Mouse (Mus musculus) spleen, adult 12 weeks (tissue): ENCODE data around the gene Srgap3.

Experiments
- DNase-seq: peaks from one replicate; pipeline ENCODE4 v3.0.0; 2022; ENCODE audit warnings: low spot score

Gene Srgap3

GRCm38 (mm10) chr6:112912552-112912951 lies 34.5 kb downstream of the Srgap3 start:
- DNase-seq, result no peak

GRCm38 (mm10) chr6:112909711-112910110 lies 37.4 kb downstream of the Srgap3 start:
- no peak for DNase-seq

- no peak for DNase-seq
Observed at GRCm38 (mm10) chr6:112907887-112908584, 39.0 kb downstream of the Srgap3 start.

- DNase-seq, result no peak
Observed at GRCm38 (mm10) chr6:112903796-112904195, 43.3 kb downstream of the Srgap3 start.

GRCm38 (mm10) chr6:112903226-112903625 lies 43.8 kb downstream of the Srgap3 start:
- DNase-seq, result no peak

DNA sequence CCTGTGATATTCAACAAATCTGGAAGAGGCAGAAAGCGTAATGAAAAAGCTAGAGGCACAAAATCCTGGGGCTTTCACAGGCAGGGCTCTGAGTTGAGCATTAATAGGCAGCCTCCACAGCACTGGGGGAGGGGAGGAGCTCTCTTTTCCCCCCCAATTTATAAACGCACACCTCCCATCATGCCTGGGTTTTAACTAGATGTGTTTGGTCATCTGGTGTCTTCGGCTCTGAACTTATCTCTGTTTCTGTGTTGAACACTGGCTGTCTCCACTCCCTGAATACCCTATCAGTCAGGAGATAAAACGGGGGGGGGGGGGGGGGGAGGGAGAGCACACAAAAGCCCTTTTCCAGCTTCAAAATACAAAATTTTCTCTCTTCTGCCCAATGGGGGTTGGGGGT lies 44.3 kb downstream of the Srgap3 start:
- no peak for DNase-seq

- DNase-seq, result no peak
Observed at GRCm38 (mm10) chr6:112900306-112900705, 46.8 kb downstream of the Srgap3 start.

- no peak for DNase-seq
Observed at GRCm38 (mm10) chr6:112899711-112900110, 47.4 kb downstream of the Srgap3 start.

GRCm38 (mm10) chr6:112899276-112899675 lies 47.8 kb downstream of the Srgap3 start:
- no peak for DNase-seq

- no peak for DNase-seq
Observed at GRCm38 (mm10) chr6:112898435-112898834, 48.6 kb downstream of the Srgap3 start.

GRCm38 (mm10) chr6:112896372-112896771 lies 50.7 kb downstream of the Srgap3 start:
- DNase-seq, result no peak

DNA sequence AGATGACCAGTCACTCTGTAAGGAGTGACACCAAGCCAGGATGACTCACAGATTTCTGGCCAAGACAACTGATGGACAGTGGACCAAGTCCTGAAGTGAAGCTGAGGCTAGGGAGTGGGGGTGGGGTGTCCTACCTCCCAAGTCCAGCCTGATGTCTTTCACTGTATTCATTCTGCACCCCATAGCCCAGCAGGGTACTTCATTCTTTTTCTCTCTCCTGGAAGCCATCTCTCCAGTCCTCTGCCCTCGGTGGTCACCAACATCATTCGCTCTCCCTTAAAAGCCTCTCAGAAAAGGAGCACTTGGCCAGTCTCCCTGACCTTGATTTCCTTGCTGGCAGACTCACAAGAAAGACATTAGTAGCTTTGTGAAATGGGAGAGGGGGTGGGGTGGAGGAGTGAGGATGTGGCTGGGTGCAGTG lies 56.7 kb downstream of the Srgap3 start:
- DNase-seq, result no peak

DNA sequence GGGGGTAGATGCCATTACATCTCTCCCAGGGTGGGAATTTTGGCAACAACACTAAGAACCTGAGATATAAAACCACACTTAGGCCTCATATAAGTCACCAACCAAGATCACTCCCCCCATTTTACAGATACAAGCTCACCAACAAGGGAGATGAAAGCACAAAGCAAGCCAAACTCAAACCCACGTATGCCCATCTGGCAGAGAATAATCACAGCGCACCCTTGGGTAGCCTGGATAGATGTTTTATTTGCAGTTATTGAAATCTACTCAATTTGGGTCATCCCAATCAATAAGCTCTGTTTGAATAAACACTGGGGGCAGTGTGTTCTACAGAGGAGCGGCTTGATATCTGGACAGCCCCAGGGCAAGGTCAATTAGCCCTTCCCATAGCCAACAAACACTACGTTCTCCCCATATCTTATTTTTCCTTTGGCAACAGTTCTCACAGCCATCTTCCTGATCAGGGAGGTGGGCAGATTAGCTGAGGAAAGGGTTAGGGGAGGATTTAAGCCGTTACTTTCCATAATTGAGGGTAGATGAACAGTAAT lies 63.4 kb downstream of the Srgap3 start:
- no peak for DNase-seq

GRCm38 (mm10) chr6:112880048-112880534 lies 67.0 kb downstream of the Srgap3 start:
- DNase-seq, result no peak

DNA sequence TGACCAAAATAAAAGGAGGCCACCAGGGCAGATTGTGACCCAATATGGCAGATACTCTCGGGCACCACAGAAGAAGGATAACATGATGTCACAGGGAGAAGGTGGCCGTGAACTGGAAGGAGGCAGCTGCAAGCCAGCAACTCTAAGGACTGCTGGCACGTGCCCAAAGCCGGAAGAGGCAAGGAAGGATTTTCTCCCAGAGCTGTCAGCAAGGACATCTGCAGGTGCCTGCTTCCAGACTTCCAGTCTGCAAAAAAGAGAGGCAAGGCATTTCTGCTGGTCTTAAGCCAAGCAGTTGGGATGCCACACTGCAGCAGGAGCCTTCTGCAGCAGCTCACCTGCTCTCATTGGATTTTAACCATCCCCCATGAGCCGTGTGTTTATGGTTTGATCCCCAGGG lies 67.9 kb downstream of the Srgap3 start:
- DNase-seq, result no peak

DNA sequence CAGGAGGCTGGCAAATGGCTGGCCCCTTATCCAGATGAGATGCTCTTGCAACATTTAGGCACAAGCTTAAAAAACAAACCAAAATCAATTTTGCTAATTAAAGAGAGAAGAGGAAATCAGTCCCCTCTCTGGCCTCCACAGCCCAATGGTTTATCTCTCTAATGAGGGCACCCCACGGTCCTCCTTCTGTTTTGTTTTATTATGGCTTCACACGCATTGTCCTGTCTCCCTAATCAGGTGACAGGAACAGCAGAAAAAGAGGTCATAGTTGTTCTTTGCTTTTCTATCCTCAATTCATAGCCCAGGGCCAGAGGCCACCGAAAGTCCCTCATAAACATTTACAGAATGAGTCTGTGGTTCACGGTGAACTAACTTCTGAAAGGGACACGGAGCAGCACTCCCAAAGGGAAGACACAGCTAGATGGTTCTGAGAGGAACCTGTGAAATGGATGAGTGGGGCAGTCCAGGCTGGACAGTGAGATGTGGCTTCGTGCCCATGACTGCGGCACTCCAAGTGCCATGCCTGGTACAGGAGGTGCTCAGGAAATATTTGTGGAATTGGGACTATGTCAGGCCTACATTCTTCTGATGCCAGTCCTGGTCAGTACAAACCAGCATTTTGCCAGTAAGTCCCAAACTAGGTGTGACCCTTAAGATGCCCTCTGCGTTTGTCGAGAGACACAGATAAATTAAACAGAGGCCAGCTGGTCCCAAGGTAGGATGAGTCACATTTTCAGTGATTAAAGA lies 73.8 kb downstream of the Srgap3 start:
- no peak for DNase-seq

DNA sequence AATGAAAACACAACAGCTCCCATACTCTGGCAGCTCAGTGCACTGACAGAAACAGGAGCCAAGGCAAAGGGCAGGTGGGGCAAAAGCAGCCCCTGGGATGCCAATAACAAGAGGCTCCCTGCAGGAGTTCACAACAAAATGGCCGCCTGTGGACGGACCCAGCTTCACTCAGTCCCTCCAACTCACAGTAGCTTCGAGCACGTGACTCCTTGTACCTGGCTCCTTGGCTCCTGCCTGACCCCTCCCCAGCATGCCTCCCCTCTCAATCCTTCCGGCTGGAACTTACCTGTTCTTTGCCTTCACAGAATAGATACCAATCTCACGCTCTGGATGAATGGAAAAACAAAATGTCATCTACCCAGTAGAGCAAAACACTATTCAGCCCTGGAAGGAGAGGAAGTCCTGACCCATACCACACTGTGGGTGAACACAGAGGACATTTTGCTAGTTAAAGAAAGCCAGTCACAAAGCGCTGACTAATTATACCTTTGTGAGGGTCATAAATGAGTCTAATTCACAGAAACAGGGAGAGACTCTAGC lies 75.8 kb downstream of the Srgap3 start:
- no peak for DNase-seq

DNA sequence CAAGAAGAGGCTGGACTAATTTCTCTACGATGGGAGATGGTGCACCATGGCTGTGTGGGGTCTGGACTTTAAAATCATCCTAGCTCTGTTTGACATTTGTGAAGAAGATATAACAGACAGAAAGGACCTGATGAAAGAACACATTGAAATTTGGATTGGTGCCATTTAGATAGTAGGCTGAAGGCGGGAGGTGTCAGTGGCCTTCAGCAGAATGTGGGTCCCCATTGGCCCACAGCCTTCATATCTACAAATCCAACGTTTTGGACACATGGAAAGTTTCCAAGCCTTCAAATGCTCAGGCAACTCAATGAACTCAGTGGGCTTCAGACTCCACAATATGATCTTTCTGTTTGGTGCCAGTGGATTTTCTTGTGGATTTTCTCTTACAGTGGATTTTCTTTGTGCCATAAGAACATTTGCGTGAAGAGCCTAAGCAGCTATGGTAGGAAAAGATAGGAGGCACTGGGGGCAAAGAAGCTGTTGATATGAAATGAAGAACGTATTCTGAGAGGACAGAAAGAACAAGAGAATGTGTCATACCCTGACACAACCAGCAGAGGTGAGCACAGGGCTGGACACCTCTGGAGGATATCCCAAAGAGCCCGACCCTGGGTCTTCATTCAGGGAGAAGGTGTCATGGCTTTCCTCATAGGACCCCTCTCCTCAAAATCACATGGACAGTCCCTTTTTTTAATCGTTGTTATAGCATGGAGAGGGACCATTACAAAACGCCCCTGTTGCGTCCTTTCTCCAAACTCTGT lies 78.7 kb downstream of the Srgap3 start:
- no peak for DNase-seq

- DNase-seq, result no peak
Observed at GRCm38 (mm10) chr6:112866096-112866495, 81.0 kb downstream of the Srgap3 start.

DNA sequence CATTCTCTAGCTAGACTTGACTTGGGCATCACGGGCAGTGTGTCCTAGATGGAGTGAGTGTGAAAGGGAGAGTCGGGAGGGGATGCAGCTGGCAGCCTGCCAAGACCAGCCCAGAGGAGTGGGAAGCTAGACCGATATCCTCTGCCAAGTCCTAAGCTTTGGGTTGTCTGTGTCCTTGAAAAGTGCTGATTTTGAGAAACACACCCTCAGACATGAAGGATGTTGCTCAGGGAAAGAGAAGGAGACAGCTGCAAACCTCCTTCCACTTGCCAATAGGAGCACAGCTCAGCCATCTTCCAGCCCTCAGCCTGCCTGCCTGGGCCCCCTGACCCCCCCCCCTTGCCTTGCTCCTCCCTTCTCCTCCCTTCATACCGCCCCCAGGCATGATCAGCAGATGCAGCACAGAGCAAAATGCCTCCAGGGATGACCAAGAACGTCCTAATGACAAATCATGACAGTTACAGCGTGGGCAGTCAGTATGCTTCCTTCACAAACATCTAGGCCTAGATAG lies 82.0 kb downstream of the Srgap3 start:
- DNase-seq, result no peak

GRCm38 (mm10) chr6:112862465-112862864 lies 84.6 kb downstream of the Srgap3 start:
- no peak for DNase-seq
